Mouse (Mus musculus): Measurements from ENCODE around the gene Epn2. TPM values are rescaled to one million over a fixed set of nuclear protein-coding genes. Genes with fewer than 3 reads are reported as not detected.
"Not testable (repeated sequence)": the region's sequence is repeated elsewhere in the genome, so short reads cannot be mapped to it uniquely, and the experiment has no call there.

Epn2 gene
- polyA plus RNA-seq, 1 experiment from 2014 or later = 17.8 TPM

DNA sequence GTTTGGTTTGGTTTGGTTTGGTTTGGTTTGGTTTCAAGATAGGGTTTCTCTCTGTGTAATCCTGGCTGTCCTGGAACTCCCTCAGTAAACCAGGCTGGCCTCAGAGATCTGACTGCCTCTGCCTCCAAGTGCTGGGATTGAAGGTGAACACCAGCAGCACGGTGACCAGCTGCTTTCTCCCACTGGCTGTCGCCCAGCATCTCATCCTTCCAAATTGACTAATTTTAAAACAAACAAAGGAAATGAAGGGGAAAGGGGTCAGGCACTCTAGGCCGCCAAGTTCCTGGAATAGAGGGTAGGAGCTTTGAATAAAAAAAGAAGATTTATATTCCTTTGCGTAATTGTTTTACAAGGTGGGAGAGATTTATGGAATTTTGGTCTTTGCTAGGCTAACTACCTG lies 5.9 kb upstream of the Epn2 start:
- no peak for ATAC-seq (ENCODE audit: low FRiP score, low TSS enrichment)
- TF ChIP-seq EP300 (optimal IDR thresholded peaks at IDR 0.05) = no peak
- TF ChIP-seq CTCF (IDR thresholded peaks at IDR 0.05; ENCODE audit: low read depth) = no peak
- H3K9ac ChIP-seq (ENCODE audit: low read length) = no peak overlapping the region
- H3K4me3 ChIP-seq (ENCODE audit: low read depth, low read length) = no peak overlapping the region
- no peaks in the 10 kb centered on the region for H3K36me3 ChIP-seq (ENCODE audit: control insufficient read depth, insufficient read depth, low read length)
- 45% methylated on average over 4 of the region's 4 CpGs for WGBS
- H3K4me1 ChIP-seq (replicated peaks; ENCODE audit: control insufficient read depth, insufficient read depth) = no peaks in the 10 kb centered on the region
- H3K27ac ChIP-seq (replicated peaks) = no peak overlapping the region
- H3K4me2 ChIP-seq (replicated peaks; ENCODE audit: low read depth) = no peak overlapping the region
- DNase-seq (ENCODE audit: low spot score) = no peak
- H3K9me3 ChIP-seq (ENCODE audit: control insufficient read depth, low read length) = no peaks in the 10 kb centered on the region
- H3K27me3 ChIP-seq (ENCODE audit: control insufficient read depth, insufficient read depth, low read length) = no peaks in the 10 kb centered on the region

DNA sequence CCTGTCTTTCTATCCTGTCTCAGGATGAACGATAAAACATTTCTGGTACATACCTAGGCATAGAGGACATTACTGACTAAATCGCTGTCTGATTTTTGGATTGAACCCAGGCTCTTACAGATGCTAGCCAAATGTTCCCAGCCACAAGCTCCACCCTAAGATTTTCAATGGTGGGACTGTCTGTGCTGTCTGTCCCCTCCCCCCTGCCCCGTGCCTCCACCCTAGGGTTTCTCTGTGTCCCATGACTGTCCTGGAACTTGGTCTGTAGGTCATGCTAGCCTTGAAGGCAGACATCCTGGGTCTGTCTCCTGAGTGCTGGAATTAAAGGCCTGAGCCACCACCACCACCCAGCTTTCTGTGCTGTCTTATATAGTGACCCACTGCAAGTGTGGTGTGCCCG lies 5.3 kb upstream of the Epn2 start:
- no peak for ATAC-seq (ENCODE audit: low FRiP score, low TSS enrichment)
- H3K27ac ChIP-seq (replicated peaks) = no peak overlapping the region
- WGBS = 63% methylated on average over 4 of the region's 4 CpGs
- H3K9me3 ChIP-seq (ENCODE audit: control insufficient read depth, low read length) = no peaks in the 10 kb centered on the region
- H3K4me3 ChIP-seq (ENCODE audit: low read depth, low read length) = no peak overlapping the region
- H3K9ac ChIP-seq (ENCODE audit: low read length) = no peak overlapping the region
- no peaks in the 10 kb centered on the region for H3K36me3 ChIP-seq (ENCODE audit: control insufficient read depth, insufficient read depth, low read length)
- no peak for TF ChIP-seq EP300 (optimal IDR thresholded peaks at IDR 0.05)
- no peak for TF ChIP-seq CTCF (IDR thresholded peaks at IDR 0.05; ENCODE audit: low read depth)
- no peaks in the 10 kb centered on the region for H3K27me3 ChIP-seq (ENCODE audit: control insufficient read depth, insufficient read depth, low read length)
- DNase-seq (ENCODE audit: low spot score) = no peak
- no peaks in the 10 kb centered on the region for H3K4me1 ChIP-seq (replicated peaks; ENCODE audit: control insufficient read depth, insufficient read depth)
- H3K4me2 ChIP-seq (replicated peaks; ENCODE audit: low read depth) = no peak overlapping the region

DNA sequence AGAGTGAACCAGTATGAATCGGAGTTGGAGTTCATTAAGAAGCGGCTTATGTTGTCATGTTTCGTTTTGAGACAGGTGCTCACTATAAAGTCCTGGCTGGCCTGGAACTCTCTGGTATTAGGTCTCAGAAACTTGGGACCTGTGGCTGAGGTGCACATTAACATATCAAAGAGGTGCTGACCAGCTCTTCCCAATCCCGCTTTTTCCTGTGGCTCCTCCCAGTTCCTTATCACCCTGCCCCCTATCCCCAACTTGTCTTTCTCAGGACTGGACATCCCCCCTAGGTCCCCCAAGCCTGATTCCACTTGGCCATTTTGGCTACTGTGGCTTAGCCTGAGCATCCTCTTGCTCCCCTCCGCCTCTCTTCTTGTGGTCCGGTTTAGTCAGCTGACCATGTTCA lies 4.6 kb upstream of the Epn2 start:
- no peak overlapping the region for H3K4me3 ChIP-seq (ENCODE audit: low read depth, low read length)
- H3K4me2 ChIP-seq (replicated peaks; ENCODE audit: low read depth) = no peak overlapping the region
- no peaks in the 10 kb centered on the region for H3K27me3 ChIP-seq (ENCODE audit: control insufficient read depth, insufficient read depth, low read length)
- H3K9me3 ChIP-seq (ENCODE audit: control insufficient read depth, low read length) = no peaks in the 10 kb centered on the region
- DNase-seq (ENCODE audit: low spot score) (no peak), ATAC-seq (ENCODE audit: low FRiP score, low TSS enrichment) (no peak)
- 89% methylated on average over 6 of the region's 6 CpGs for WGBS
- H3K36me3 ChIP-seq (ENCODE audit: control insufficient read depth, insufficient read depth, low read length) = no peaks in the 10 kb centered on the region
- TF ChIP-seq CTCF (IDR thresholded peaks at IDR 0.05; ENCODE audit: low read depth) (no peak), EP300 (optimal IDR thresholded peaks at IDR 0.05) (no peak)
- no peak overlapping the region for H3K27ac ChIP-seq (replicated peaks)
- no peak overlapping the region for H3K9ac ChIP-seq (ENCODE audit: low read length)
- H3K4me1 ChIP-seq (replicated peaks; ENCODE audit: control insufficient read depth, insufficient read depth) = no peaks in the 10 kb centered on the region

DNA sequence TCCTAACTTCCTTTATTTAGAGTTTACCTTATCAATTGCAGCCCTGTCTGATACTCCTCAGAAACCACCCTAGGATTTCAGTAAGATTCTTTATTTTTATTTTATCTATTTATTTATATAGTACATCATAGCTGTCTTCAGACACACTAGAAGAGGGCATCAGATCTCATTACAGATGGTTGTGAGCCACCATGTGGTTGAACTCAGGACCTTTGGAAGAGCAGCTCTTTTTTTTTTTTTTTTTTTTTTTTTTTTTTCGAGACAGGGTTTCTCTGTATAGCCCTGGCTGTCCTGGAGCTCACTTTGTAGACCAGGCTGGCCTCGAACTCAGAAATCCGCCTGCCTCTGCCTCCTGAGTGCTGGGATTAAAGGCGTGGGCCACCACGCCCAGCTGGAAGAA lies 3.3 kb upstream of the Epn2 start:
- not testable (repeated sequence) for H3K36me3 ChIP-seq (ENCODE audit: control insufficient read depth, insufficient read depth, low read length); H3K4me1 ChIP-seq (replicated peaks; ENCODE audit: control insufficient read depth, insufficient read depth); H3K9me3 ChIP-seq (ENCODE audit: control insufficient read depth, low read length); DNase-seq (ENCODE audit: low spot score); H3K27me3 ChIP-seq (ENCODE audit: control insufficient read depth, insufficient read depth, low read length); H3K9ac ChIP-seq (ENCODE audit: low read length); H3K4me3 ChIP-seq (ENCODE audit: low read depth, low read length); ATAC-seq (ENCODE audit: low FRiP score, low TSS enrichment); H3K4me2 ChIP-seq (replicated peaks; ENCODE audit: low read depth); H3K27ac ChIP-seq (replicated peaks)
- WGBS = 91% methylated on average over 4 of the region's 5 CpGs

DNA sequence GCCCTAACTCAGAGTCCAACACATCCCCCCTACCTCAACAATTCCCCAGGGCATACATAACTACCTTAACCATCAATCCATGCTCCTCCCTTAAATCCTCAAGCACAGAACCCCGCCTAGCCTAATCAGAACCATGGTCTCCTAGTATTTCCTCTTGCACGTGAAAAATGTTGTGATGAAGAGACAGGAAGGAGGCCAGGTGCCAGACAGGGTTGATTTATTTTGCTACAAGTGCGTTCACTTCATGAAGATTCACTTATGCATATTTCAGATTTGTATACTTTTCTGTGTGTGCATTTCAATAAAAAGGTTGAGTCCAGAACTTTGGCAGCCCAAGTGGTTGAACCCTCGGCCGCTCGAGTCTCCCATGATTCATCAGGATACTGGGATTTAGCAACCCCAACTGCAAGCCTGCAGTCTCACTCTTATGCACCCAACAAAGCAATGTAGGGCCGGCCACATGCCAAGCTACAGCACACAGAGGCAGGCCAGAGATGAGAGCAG lies 443 bp upstream of the Epn2 start:
- DNase-seq (ENCODE audit: low spot score) = no peak

DNA sequence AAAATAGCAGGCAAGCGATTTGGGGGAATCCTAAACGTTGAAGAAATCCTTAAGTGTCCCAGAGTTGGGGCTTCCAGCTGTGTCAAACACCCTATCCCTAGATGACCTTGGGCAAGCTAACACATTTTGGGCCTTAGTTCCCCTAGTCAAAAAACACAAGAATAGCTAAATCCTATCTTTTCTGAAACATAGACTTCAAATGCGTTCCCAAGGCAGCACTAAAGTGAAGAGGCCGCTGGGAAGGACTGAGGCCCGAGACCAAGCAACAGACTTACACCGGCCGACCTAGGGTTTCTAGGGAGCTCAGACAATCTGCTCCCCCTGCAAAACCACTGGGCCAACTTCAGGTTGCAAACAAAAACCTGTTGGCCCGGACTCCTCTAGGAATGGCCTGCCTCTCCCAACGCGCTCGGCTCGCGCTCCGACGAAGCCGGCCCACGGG lies 925 bp downstream of the Epn2 start:
- Histone ChIP-seq H3K27me3 (ENCODE audit: control insufficient read depth, insufficient read depth, low read length) (no peaks in the 10 kb centered on the region), H3K4me2 (replicated peaks; ENCODE audit: low read depth) (peak overlapping the region; percentile 98), H3K27ac (replicated peaks) (peak overlapping the region; percentile 92), H3K9me3 (ENCODE audit: control insufficient read depth, low read length) (no peaks in the 10 kb centered on the region), H3K4me3 (ENCODE audit: low read depth, low read length) (peak overlapping the region; percentile 93), H3K4me1 (replicated peaks; ENCODE audit: control insufficient read depth, insufficient read depth) (no peaks in the 10 kb centered on the region; the same call in 1 of the 2 replicates), H3K9ac (ENCODE audit: low read length) (peak overlapping the region; percentile 94), H3K36me3 (ENCODE audit: control insufficient read depth, insufficient read depth, low read length) (no peaks in the 10 kb centered on the region)
- no peak for TF ChIP-seq EP300 (optimal IDR thresholded peaks at IDR 0.05)
- TF ChIP-seq CTCF (IDR thresholded peaks at IDR 0.05; ENCODE audit: low read depth) = no peak
- ATAC-seq (ENCODE audit: low FRiP score, low TSS enrichment) = peak; percentile 28; the same call in 1 of the 2 replicates
- WGBS = 2% methylated on average over 17 of the region's 17 CpGs
- peak; percentile 44 for DNase-seq (ENCODE audit: low spot score)

More for the DNA sequence above, 443 bp upstream of the Epn2 start:
- no peak for TF ChIP-seq CTCF (IDR thresholded peaks at IDR 0.05; ENCODE audit: low read depth)
- TF ChIP-seq EP300 (optimal IDR thresholded peaks at IDR 0.05) = no peak
- Histone ChIP-seq H3K27me3 (ENCODE audit: control insufficient read depth, insufficient read depth, low read length) (no peaks in the 10 kb centered on the region), H3K9me3 (ENCODE audit: control insufficient read depth, low read length) (no peaks in the 10 kb centered on the region), H3K27ac (replicated peaks) (0 out of 2 replicates have a peak overlapping the region, but pooled peaks have one; percentile 13), H3K4me1 (replicated peaks; ENCODE audit: control insufficient read depth, insufficient read depth) (no peaks in the 10 kb centered on the region; the same call in 1 of the 2 replicates), H3K4me2 (replicated peaks; ENCODE audit: low read depth) (peak overlapping the region; percentile 98; the same call in 1 of the 2 replicates), H3K36me3 (ENCODE audit: control insufficient read depth, insufficient read depth, low read length) (no peaks in the 10 kb centered on the region), H3K4me3 (ENCODE audit: low read depth, low read length) (peak overlapping the region; percentile 93), H3K9ac (ENCODE audit: low read length) (no peak overlapping the region)
- no peak for ATAC-seq (ENCODE audit: low FRiP score, low TSS enrichment)
- 71% methylated on average over 7 of the region's 7 CpGs for WGBS

Data from stomach, postnatal 0 days (tissue).